Mouse (Mus musculus) B cell, adult (primary cell): Measurements from ENCODE around the gene H2-Ob. TPM values are rescaled to one million over a fixed set of nuclear protein-coding genes. Genes with fewer than 3 reads are reported as not detected.

Experiments used
- total RNA-seq: library from RNA; stranded (reverse); gene quantifications from 4 replicates; pipeline ENCODE4 v1.2.4, GENCODE M21; 2023; ENCODE audit not compliant: inconsistent age

The H2-Ob gene
- total RNA-seq: 966 to 1,062 TPM (median 1,033 TPM) in 4 replicates

GRCm38 (mm10) chr17:34238706-34239105, at the start of gene H2-Ob:
Gene H2-Ob, plus strand, starts transcription at chr17:34238903.

GRCm38 (mm10) chr17:34196941-34197894, 41.5 kb upstream of the H2-Ob start, which contains the start of gene Psmb8:
Gene Psmb8, plus strand, starts transcription at chr17:34197721.

GRCm38 (mm10) chr17:34203444-34203843, 35.3 kb upstream of the H2-Ob start, which contains the start of gene Tap2:
Gene Tap2, plus strand, starts transcription at chr17:34203527.

GRCm38 (mm10) chr17:34257594-34258375, 19.1 kb downstream of the H2-Ob start, which contains the start of gene H2-Ab1:
Gene H2-Ab1, plus strand, starts transcription at chr17:34257689.

GRCm38 (mm10) chr17:34287648-34288047, 48.9 kb downstream of the H2-Ob start, which contains the start of gene H2-Aa:
Gene H2-Aa, minus strand, starts transcription at chr17:34287823.

Other genes starting within 250 kb of the H2-Ob start
- 2,828 to 3,180 TPM (median 3,118 TPM) in 4 replicates for gene H2-K1, start 238.6 kb upstream of the H2-Ob start, total RNA-seq
- 37.0 to 44.6 TPM (median 37.7 TPM) in 4 replicates for gene Ring1, start 214.2 kb upstream of the H2-Ob start, total RNA-seq
- gene H2-Ke6, start 210.8 kb upstream of the H2-Ob start, total RNA-seq: 116 to 159 TPM (median 139 TPM) in 4 replicates
- 76.7 to 88.4 TPM (median 86.4 TPM) in 4 replicates for gene Slc39a7, start 207.2 kb upstream of the H2-Ob start, total RNA-seq
- 108 to 117 TPM (median 111 TPM) in 4 replicates for gene Rxrb, start 207.1 kb upstream of the H2-Ob start, total RNA-seq
- 5.6 to 8.4 TPM (median 6.7 TPM) in 4 replicates for gene Col11a2, start 199.5 kb upstream of the H2-Ob start, total RNA-seq
- 197 to 229 TPM (median 217 TPM) in 4 replicates for gene H2-Oa, start 146.6 kb upstream of the H2-Ob start, total RNA-seq
- 618 to 656 TPM (median 649 TPM) in 4 replicates for gene H2-DMa, start 119.4 kb upstream of the H2-Ob start, total RNA-seq
- 428 to 472 TPM (median 457 TPM) in 4 replicates for gene Brd2, start 116.3 kb upstream of the H2-Ob start, total RNA-seq
- gene H2-DMb2, start 95.6 kb upstream of the H2-Ob start, total RNA-seq: 1,549 to 1,567 TPM (median 1,559 TPM) in 4 replicates
- 652 to 777 TPM (median 691 TPM) in 4 replicates for gene H2-DMb1, start 85.8 kb upstream of the H2-Ob start, total RNA-seq
- 129 to 155 TPM (median 147 TPM) in 4 replicates for gene Tap1, start 51.4 kb upstream of the H2-Ob start, total RNA-seq
- gene Psmb9, start 51.1 kb upstream of the H2-Ob start, total RNA-seq: 88.5 to 134 TPM (median 102 TPM) in 4 replicates
- 204 to 264 TPM (median 236 TPM) in 4 replicates for gene Psmb8, start 41.2 kb upstream of the H2-Ob start, total RNA-seq
- gene Tap2, start 35.4 kb upstream of the H2-Ob start, total RNA-seq: 121 to 132 TPM (median 126 TPM) in 4 replicates
- 5,415 to 5,641 TPM (median 5,533 TPM) in 4 replicates for gene H2-Ab1, start 18.8 kb downstream of the H2-Ob start, total RNA-seq
- 4,630 to 4,972 TPM (median 4,848 TPM) in 4 replicates for gene H2-Aa, start 48.9 kb downstream of the H2-Ob start, total RNA-seq
- 3,438 to 3,919 TPM (median 3,626 TPM) in 4 replicates for gene H2-Eb1, start 67.0 kb downstream of the H2-Ob start, total RNA-seq
- 36.5 to 41.0 TPM (median 37.9 TPM) in 4 replicates for gene H2-Eb2, start 86.8 kb downstream of the H2-Ob start, total RNA-seq
- gene Btnl2, start 115.9 kb downstream of the H2-Ob start, total RNA-seq: 8.2 to 10.9 TPM (median 10.3 TPM) in 4 replicates
- 2.5 to 3.5 TPM (median 3.1 TPM) in 4 replicates for gene Btnl1, start 138.2 kb downstream of the H2-Ob start, total RNA-seq
- 6.3 to 23.1 TPM (median 16.8 TPM) in 4 replicates for gene BC051142, start 159.9 kb downstream of the H2-Ob start, total RNA-seq
- gene Btnl4, start 238.4 kb downstream of the H2-Ob start, total RNA-seq: not detected in 4 replicates